ENCODE assay signal across 8 mouse cellular contexts in genomic region chr5:137787151-137787928, GRCm38 (mm10). TPM values are rescaled to one million over a fixed set of nuclear protein-coding genes. Genes with fewer than 3 reads are reported as not detected.
DNase-seq lines count a peak whose midpoint lies in the region; ATAC-seq and TF ChIP-seq lines count a peak whose summit lies in the region.

Gene Mepce (minus strand): TSS chr5:137787655.
Gene Zcwpw1 (plus strand): TSS chr5:137787798.

- H3K27me3 ChIP-seq in embryonic facial prominence, embryonic 14.5 days (replicated peaks; ENCODE audit: control insufficient read depth, insufficient read depth, low read length) = no peaks in the 10 kb centered on the region
- no peaks in the 10 kb centered on the region for H3K27me3 ChIP-seq in limb, embryonic 14.5 days (ENCODE audit: control insufficient read depth, insufficient read depth, low read length)
- no peaks in the 10 kb centered on the region for H3K27me3 ChIP-seq in midbrain, postnatal 0 days (ENCODE audit: insufficient read depth, low read length)

- 0 out of 2 replicates have a peak, but pooled peaks have one; percentile 24 for TF ChIP-seq POLR2A in limb, embryonic 14.5 days (IDR thresholded peaks at IDR 0.05; ENCODE audit: borderline replicate concordance, extremely low read depth, insufficient read depth, insufficient read length)

- H3K27ac ChIP-seq in embryonic facial prominence, embryonic 14.5 days (replicated peaks; ENCODE audit: low read depth, low read length) = peak within 1 kb of the TSS; percentile 99
- H3K27ac ChIP-seq in limb, embryonic 14.5 days (replicated peaks; ENCODE audit: low read depth, low read length) = peak within 1 kb of the TSS; percentile 98
- peak within 1 kb of the TSS; percentile 97 for H3K27ac ChIP-seq in midbrain, postnatal 0 days (ENCODE audit: low read depth, low read length)

- TF ChIP-seq CTCF in midbrain, postnatal 0 days (IDR thresholded peaks at IDR 0.05) = peak; percentile 92

- H3K36me3 ChIP-seq in embryonic facial prominence, embryonic 14.5 days (ENCODE audit: control insufficient read depth, insufficient read depth, low read length) = peaks cover 24% of the 10 kb centered on the region
- H3K36me3 ChIP-seq in limb, embryonic 14.5 days (ENCODE audit: control insufficient read depth, insufficient read depth, low read length) = peaks cover 25% of the 10 kb centered on the region
- peaks cover 16% of the 10 kb centered on the region for H3K36me3 ChIP-seq in midbrain, postnatal 0 days (ENCODE audit: insufficient read depth, low read length)

- no peaks in the 10 kb centered on the region for H3K9me3 ChIP-seq in embryonic facial prominence, embryonic 14.5 days (ENCODE audit: control insufficient read depth, low read length)
- H3K9me3 ChIP-seq in limb, embryonic 14.5 days (ENCODE audit: control insufficient read depth, low read length) = no peaks in the 10 kb centered on the region
- H3K9me3 ChIP-seq in midbrain, postnatal 0 days (ENCODE audit: low read length) = no peaks in the 10 kb centered on the region

- peaks cover 28% of the 10 kb centered on the region for H3K4me1 ChIP-seq in embryonic facial prominence, embryonic 14.5 days (ENCODE audit: control insufficient read depth, insufficient read depth, low read length)
- peaks cover 30% of the 10 kb centered on the region for H3K4me1 ChIP-seq in limb, embryonic 14.5 days (ENCODE audit: control insufficient read depth, insufficient read depth, low read length)
- peaks cover 25% of the 10 kb centered on the region for H3K4me1 ChIP-seq in midbrain, postnatal 0 days (ENCODE audit: insufficient read depth, low read length)

- ATAC-seq in embryonic facial prominence, embryonic 14.5 days (ENCODE audit: low read depth) = peak; percentile 64
- ATAC-seq in limb, embryonic 14.5 days (ENCODE audit: low FRiP score, low read depth) = peak; percentile 54
- ATAC-seq in midbrain, postnatal 0 days (ENCODE audit: low FRiP score) = peak; percentile 82

- DNase-seq in 3T3-L1 (ENCODE audit: low read depth, low spot score) = peak; percentile 96
- peak; percentile 89 to 92 for DNase-seq in adrenal gland, postnatal 4 days (ENCODE audit: low spot score in 2 of 2)
- peak; percentile 98 for DNase-seq in embryonic facial prominence, embryonic 14.5 days (ENCODE audit: low spot score)
- peak; percentile 95 for DNase-seq in heart, adult 8-10 months (ENCODE audit: low spot score)
- DNase-seq in kidney, adult 9 months = peak; percentile 97
- DNase-seq in limb, embryonic 14.5 days (ENCODE audit: low spot score) = peak; percentile 97
- peak; percentile 98 for DNase-seq in midbrain, postnatal 0 days (ENCODE audit: low spot score)
- peak; percentile 92 to 94 for DNase-seq in spleen, postnatal 14 days (ENCODE audit: low spot score in 2 of 2)

- H3K4me3 ChIP-seq in embryonic facial prominence, embryonic 14.5 days (ENCODE audit: low read depth, low read length) = peak within 1 kb of the TSS; percentile 61
- H3K4me3 ChIP-seq in limb, embryonic 14.5 days (replicated peaks; ENCODE audit: low read length) = peak within 1 kb of the TSS; percentile 87
- peak within 1 kb of the TSS; percentile 64 for H3K4me3 ChIP-seq in midbrain, postnatal 0 days (ENCODE audit: low read depth, low read length)

- H3K4me2 ChIP-seq in embryonic facial prominence, embryonic 14.5 days (ENCODE audit: low read depth, low read length) = peak within 1 kb of the TSS; percentile 78
- peak within 1 kb of the TSS; percentile 83 for H3K4me2 ChIP-seq in limb, embryonic 14.5 days (replicated peaks; ENCODE audit: low read depth, low read length, severe bottlenecking)
- peak within 1 kb of the TSS; percentile 77 for H3K4me2 ChIP-seq in midbrain, postnatal 0 days (ENCODE audit: low read depth, low read length, poor library complexity, severe bottlenecking)

- WGBS in embryonic facial prominence, embryonic 14.5 days = under 1% methylated on average over 45 of the region's 48 CpGs
- WGBS in limb, embryonic 14.5 days = under 1% methylated on average over 46 of the region's 48 CpGs
- WGBS in midbrain, postnatal 0 days = under 1% methylated on average over 48 of the region's 48 CpGs

- peak within 1 kb of the TSS; percentile 85 for H3K9ac ChIP-seq in embryonic facial prominence, embryonic 14.5 days (ENCODE audit: low read depth, low read length)
- H3K9ac ChIP-seq in limb, embryonic 14.5 days (ENCODE audit: low read depth, low read length, severe bottlenecking) = peak within 1 kb of the TSS; percentile 83
- peak within 1 kb of the TSS; percentile 89 for H3K9ac ChIP-seq in midbrain, postnatal 0 days (replicated peaks; ENCODE audit: low read length, poor library complexity, severe bottlenecking)

RNA-seq across cellular contexts. Expression of gene Mepce, which starts in this region (rescaled TPM):
- total RNA-seq in adrenal gland, postnatal 4 days (2021) = 10 to 100 TPM; 58.4 to 67.5 TPM
- polyA plus RNA-seq in embryonic facial prominence, embryonic 14.5 days (2014; fragmentation: Nextera tagmentation; extraction: Ambion mirVana) = 12.2 and 15.2 TPM in 2 replicates
- total RNA-seq in heart, adult 8-10 months (2022) = 10 to 100 TPM; 28.9 to 34.2 (median 31.4) TPM
- 42.0 and 42.3 TPM in 2 replicates for polyA plus RNA-seq in limb, embryonic 14.5 days (2012; rRNA removed)
- 13.9 and 16.7 TPM in 2 replicates for polyA plus RNA-seq in limb, embryonic 14.5 days (2014; fragmentation: Nextera tagmentation; extraction: Ambion mirVana)
- total RNA-seq in midbrain, postnatal 0 days (2014; rRNA removed) = 40.8 and 46.0 TPM in 2 replicates
- 16.1 and 17.6 TPM in 2 replicates for polyA plus RNA-seq in midbrain, postnatal 0 days (2015; fragmentation: Nextera tagmentation; extraction: Ambion mirVana)

RNA-seq across cellular contexts. Expression of gene Zcwpw1, which starts in this region (rescaled TPM):
- 1 to 10 TPM; 8.9 to 9.3 TPM for total RNA-seq in adrenal gland, postnatal 4 days (2021)
- 16.5 and 18.8 TPM in 2 replicates for polyA plus RNA-seq in embryonic facial prominence, embryonic 14.5 days (2014; fragmentation: Nextera tagmentation; extraction: Ambion mirVana)
- under 1 TPM; 0.31 to 0.57 (median 0.54) TPM for total RNA-seq in heart, adult 8-10 months (2022)
- polyA plus RNA-seq in limb, embryonic 14.5 days (2012; rRNA removed) = 19.4 and 30.1 TPM in 2 replicates
- polyA plus RNA-seq in limb, embryonic 14.5 days (2014; fragmentation: Nextera tagmentation; extraction: Ambion mirVana) = 17.3 and 18.5 TPM in 2 replicates
- total RNA-seq in midbrain, postnatal 0 days (2014; rRNA removed) = 5.8 and 7.7 TPM in 2 replicates
- 9.0 and 9.4 TPM in 2 replicates for polyA plus RNA-seq in midbrain, postnatal 0 days (2015; fragmentation: Nextera tagmentation; extraction: Ambion mirVana)

Comparison
In these comparisons a context has a peak if more than half of its experiments do, and no peak if none do; other contexts are left out.
1. Peak in every context shown above with its lines: DNase-seq, ATAC-seq, H3K4me3 ChIP-seq and H3K27ac ChIP-seq.